Mouse (Mus musculus): ENCODE measurements around the gene Pcyt2.
A peak's percentile ranks its signal among the peaks of the same experiment; 100 is the strongest.
"Not testable (repeated sequence)": the region's sequence is repeated elsewhere in the genome, so short reads cannot be mapped to it uniquely, and the experiment has no call there.

Pcyt2 gene

DNA sequence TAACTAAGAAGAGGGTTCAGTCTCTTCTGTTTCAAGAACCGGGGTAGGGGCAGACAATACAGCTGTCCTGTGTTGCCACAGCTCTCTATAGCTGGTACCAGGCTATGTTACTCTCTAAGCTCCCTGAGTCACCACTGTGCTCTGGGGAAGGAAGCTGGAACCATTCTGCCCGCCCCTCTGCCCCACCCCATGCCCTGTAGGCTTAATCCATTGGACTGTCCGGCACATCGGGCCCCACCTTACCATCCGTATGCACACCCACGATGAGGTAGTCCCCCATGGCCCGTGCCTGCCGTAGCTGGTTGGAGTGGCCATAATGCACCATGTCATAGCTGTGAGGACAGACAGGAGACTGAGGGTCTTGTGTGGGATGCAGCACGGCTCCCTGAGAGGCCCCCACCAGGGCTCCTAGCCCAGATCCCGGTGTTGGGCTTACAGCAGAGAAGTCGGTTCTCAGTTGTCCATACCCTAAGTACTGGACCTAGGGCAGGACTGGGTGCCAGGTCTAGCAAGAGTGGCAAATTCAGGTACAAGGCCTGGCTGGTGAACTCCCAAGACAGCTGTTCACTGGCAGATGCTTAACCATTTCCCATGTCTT lies 2.0 kb downstream of the Pcyt2 start:
- no peak for DNase-seq (ENCODE audit: low read depth, low spot score)

DNA sequence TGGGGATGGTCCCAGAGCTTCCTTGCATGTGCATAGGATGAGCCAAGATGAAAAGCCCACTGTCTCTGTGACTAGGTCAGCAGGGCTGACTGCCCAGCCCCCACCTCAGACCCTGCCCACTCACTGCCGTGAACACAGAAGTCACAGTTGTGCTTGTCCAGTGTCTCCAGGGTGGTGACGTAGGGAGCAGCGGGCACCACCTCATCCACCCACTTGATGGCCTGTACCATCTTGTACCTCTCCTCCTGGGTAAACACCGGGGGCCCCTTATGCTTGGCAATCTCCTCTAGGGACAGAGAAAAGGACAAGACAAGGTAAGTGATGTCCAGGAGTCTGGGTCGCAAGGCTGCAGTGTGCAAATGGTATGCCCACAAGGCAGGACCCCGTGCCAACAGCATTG lies 2.6 kb downstream of the Pcyt2 start:
- DNase-seq (ENCODE audit: low read depth, low spot score): no peak

DNA sequence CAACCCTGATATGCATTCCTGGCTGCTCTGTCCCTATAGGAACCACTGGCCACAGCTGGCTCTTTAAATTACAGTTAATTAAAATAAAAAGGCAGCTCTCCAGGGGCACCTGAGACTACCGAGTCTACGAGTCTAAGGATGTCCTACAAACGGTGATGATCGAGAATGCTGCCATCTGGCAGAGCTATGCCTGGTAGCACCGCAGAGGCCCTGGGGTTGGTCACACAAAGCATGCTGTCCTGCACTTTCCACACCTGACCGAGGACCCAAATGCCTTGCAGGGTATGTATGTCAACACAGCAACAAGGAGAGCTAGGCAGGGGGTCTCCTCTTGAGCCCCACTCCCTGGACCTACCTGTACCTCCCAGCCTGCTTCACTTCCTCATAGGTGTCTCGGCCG lies 3.8 kb downstream of the Pcyt2 start:
- no peak for DNase-seq (ENCODE audit: low read depth, low spot score)

DNA sequence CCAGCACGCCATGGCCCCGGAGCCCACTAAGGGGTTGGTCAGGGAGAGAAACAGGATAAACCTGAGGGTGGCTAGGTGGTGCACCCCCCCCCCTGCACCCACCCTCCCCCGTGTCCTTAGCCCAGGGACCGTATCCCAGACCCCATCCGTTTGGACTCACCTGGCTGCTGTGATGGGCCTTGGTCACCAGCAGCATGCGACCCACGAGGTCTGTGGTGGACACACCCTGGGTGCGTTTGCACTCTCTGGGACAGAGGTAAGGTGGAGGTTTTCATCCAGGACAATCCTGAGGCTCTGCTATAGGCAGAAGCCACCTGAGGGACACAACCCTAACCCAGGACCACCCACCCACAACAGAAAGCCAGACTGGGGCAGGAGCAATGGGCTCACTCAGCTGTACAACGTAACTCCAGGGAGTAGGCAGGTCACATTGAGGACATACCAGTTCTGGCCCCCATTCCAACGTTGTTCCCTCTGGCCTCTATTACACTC lies 4.2 kb downstream of the Pcyt2 start:
- no peak for DNase-seq (ENCODE audit: low read depth, low spot score)

DNA sequence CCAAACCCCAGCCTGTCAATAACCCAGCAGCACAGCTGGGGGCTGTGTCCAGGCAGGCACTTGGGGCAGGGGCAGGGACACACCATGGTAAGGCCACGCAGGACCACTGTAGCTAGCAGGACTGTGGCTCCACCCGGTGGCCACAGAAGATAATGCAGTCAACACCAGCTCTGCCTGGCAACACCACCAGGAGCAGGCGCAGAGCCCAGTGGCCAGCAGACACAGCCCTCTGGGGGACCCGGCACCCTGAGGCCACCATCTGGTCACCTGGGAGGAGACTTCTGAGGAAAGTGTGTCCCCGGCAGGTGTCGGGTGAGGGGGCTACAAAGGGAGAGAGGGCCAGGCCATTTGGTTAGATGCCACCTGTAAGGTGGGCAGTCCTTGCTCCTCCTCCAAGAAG lies 5.0 kb downstream of the Pcyt2 start:
- DNase-seq (ENCODE audit: low read depth, low spot score): peak; percentile 80

DNA sequence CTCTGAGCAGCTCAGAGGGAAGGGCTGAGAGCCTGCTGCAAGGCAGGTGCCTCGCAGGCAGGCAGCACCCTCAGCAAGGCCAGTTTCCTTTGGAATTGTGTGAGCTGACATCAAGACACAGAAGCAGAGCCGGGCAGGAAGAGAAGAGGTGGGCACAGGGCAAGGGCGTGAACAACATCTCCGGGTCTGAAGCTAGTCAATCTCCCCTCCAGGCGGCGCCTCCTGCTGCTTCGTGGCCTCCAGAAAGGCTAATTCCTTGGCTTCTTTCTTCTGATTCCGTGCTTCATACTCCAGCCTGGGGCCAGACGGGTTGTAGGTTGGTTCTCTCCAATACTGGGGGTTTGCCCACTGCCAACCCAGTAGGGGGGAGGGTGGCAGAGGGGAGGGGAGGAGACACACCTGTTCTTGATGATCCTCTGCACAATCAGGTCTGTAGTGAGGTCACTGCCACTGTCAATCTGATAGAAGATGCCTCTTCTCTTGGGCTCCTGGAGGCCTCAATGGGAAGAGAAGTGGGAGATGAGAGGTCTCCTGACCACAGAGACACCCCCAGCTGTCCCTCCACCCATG lies 7.2 kb downstream of the Pcyt2 start:
- no peak for DNase-seq (ENCODE audit: low read depth, low spot score)

DNA sequence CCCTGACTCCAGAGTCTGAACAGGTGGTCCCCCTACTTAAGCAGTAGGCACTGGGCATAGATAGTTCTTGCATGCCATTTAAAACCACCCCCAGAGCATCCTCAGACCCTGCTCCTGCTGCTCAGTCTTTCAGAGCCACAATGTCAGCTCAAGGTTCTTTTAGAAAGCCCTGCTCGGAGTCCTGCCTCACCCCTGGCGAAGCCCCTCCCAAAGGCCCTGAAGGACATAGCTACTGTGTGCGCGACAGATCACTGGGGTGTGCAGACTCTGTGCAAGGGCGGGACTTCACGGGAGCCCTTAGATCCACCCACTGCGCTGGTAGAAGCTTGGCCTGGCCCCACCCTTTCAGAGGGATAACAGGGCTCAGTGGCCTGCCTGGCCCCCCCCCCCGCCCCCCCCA lies 8.5 kb downstream of the Pcyt2 start:
- no peak for DNase-seq (ENCODE audit: low read depth, low spot score)

DNA sequence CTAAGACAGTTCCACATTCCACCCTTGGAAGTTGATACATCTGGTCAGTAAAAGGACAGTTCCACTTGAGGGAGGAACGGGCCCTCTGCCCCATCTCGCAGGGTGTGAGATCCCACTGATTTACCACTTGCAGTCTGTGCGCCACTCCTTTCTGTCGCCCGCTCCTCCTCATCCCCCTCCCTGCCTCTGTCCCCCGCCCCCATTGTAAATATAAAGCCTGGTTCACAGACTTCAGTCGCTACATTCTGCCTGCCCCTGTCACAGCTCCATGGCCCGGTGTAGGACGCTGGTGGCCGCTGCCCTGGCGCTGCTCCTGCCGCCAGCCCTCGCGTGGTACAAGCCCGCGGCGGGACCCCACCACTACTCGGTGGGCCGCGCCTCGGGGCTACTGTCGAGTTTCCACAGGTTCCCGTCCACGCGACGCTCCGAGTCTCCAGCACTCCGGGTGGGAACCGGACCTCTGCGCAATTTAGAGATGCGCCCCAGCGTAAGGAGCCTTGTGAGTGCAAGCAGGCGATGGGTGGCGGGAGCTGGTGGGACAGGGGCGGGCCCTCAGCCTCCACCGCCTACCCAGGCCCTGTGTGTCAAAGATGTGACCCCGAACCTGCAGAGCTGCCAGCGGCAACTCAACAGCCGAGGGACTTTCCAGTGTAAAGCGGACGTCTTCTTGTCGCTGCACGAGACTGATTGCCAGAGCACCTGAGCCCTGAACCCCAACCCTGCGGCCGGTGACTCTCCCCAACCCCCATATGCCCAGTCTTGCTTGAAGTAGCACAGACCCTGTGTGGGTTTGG lies 9.3 kb downstream of the Pcyt2 start, which contains the start of gene Npb:
Gene Npb, plus strand, starts transcription at position 237 of the 794 bp plus-strand sequence.
- DNase-seq (ENCODE audit: low read depth, low spot score): no peak

DNA sequence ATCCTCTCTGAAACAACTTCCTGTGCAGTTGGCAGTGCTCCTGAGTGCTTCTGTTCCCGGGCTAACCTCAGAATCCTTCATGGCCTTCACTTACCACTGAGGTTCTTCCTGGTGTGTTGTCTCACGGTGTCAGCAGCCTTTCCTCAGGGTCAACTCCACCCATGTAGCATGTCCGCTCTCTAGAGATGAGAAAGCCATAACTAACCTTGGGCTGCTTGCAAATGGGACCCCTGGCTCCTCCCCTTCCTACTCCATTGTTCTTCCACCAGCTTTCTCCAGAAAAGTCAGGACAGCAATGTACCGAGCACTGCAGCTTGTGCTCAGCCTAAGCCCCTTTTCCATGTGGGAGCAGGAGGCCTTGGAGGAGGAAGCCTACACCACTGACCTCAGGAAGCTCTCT lies 11.0 kb downstream of the Pcyt2 start:
- no peak for DNase-seq (ENCODE audit: low read depth, low spot score)

DNA sequence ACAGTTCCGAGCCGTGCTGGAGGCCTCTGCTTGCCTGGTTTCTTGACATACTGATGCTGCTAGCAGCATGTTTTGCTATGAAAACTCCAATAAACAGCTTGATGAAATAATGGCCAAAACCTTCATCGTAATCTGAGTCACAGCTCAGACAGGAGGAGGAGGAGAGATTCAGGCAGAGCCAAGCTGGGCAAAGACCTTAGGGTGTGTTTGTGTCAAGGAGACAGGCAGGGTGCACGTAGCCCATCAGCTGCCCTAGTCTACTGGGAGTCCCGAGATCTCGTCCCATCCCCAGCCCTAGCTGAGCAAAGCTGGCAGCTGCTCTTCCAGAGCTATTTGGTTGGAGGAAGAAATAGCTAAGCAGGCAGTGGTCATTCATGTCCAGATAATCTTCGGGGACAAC lies 12.1 kb downstream of the Pcyt2 start:
- DNase-seq (ENCODE audit: low read depth, low spot score): no peak

DNA sequence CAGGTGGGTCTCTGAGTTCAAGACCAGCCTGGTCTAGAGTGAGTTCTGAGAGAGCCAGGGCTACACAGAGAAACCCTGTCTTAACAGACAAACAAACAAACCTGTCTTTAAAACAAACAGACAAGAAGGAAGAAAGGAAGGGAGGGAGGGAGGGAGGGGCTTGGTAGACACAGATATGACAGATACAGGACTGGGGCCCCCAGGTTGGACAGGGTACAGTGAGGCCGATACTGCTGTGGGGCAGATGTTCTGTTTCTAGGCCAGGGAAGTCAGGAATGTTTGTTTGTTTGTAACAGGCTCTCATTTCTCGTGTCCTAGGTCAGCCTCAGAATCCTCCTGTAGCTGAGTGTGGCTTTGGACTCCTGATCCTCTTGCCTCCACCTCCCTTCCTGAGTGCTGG lies 14.2 kb downstream of the Pcyt2 start:
- no peak for DNase-seq (ENCODE audit: low read depth, low spot score)

DNA sequence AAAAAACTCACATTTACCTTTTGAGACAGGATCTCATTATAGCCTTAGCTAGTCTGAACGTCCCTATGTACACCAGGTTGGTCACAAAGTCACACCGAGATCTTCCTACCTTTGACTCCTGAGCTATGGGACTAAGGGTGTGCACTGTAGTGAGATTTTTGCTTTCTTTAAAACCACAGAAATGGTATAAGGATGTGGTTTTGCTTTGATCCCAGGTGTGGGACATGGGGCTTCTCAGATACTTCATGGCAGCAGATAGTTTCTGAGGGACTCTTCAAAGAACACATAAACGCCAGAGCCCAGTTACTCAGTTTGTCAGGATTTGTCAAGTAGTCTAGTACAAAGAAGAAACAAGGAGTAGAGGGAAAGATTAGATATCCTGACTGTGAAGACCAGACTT lies 17.0 kb downstream of the Pcyt2 start:
- DNase-seq (ENCODE audit: low read depth, low spot score): peak; percentile 83

DNA sequence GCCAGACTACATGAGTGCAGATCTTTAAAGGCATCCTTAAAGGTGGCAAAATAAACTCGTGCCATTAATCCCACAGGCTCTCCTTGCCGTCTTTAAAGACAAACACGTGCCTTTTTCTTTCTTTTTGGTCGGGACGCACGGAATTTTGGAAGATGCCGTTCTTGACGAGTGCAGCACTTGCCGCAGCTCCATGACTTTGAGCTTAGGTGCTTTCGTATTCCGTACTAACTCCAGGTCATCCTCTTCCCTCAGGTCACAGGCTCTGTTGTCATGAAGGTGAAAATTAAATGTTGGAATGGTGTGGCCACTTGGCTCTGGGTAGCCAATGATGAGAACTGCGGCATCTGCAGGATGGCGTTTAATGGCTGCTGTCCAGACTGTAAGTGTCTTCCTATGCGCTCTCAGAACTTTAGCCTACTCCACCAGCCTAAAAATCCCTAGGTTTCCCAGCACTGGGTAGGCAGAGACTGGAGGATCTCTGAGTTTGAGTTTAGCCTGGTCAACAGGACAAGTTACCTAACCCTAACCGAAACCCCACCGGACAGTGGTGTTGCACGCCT lies 18.7 kb downstream of the Pcyt2 start:
- DNase-seq (ENCODE audit: low read depth, low spot score): no peak

DNA sequence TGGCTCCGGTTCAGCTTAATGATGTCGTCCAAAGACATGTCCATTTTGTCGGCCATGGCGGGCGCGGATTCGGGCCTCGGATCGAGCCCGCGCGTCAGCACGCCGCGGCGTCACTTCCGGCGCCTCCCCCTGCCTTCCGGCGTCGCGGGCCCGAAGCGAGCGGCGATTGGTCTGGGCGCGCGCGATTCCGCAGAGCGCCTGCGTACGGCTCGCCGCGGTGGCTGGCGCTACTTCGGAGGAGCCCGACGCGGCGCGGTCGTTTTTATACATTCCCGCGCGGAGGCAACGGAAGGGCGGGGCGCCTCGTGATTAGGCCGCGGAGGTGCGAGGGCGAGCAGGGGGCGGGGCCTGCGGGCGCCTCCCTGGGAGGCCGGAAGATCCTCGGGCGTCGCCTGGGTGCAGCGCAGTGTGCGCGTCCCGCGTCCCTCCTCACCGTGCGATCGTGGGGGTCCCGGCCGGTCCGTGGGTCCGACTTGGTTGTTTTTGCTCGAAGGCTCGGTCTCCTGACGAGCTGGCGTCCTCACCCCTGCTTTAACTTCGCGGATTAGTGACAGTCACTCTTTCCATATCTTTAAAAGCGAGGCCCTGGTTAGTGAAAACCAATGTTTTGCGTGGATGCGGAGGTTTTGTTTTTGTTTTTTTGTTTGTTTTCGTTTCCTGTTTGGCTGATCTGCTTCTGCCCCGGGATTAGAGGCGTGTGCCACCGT lies 19.3 kb downstream of the Pcyt2 start, which contains the start of the genes Alyref and Anapc11:
Gene Alyref, minus strand, starts transcription at position 83 of the 707 bp plus-strand sequence.
Gene Anapc11, plus strand, starts transcription at position 139 of the 707 bp plus-strand sequence.
- peak; percentile 99 for DNase-seq (ENCODE audit: low read depth, low spot score)

DNA sequence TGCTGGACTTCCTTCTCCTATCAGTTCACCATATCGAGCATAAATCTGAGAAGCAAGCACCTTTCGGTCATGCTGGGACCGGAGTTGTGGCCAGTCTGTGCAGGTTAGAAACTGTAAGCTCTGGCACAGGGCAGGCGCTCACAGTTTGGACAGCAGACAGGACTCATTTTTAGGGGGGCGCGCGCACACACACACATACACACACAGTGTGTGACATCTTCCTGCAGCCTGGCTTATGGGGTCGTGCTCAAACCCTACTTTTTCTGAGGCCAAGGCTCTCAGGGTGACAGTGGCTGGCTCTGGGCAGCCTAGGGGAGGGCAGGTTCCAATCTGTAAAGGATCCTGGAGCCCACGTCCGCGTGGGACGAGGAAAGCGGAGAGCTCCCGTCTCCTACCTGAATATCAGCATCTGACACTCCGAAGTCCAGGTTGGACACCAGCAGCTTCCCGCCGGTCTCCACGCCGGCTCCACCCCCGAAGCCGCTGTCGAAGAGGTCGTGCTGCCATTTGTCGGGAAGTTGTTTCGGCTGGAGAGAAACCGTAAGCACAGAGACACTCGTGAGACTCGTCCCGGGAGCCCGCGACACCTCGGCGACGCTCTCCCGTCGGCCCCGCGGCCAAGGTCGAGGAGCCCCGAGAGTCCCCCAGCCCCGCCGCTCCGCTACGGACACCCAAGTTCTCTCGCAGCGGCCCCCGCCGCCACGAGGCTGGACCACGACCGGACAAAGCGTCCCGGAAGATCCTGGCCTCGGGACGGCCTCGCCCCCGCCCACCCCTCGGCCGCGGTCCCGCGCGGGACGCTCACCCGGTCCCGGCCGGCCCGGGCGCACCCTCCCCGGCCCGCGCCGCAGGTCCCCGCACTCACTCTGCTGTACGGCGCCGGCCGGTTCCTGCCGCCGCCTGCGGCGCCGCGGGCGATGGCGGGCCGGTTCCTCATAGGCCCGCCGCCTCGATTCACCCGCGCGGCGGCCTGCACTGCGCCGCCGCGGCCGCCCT lies 20.2 kb downstream of the Pcyt2 start:
- peak; percentile 39 for DNase-seq (ENCODE audit: low read depth, low spot score)

DNA sequence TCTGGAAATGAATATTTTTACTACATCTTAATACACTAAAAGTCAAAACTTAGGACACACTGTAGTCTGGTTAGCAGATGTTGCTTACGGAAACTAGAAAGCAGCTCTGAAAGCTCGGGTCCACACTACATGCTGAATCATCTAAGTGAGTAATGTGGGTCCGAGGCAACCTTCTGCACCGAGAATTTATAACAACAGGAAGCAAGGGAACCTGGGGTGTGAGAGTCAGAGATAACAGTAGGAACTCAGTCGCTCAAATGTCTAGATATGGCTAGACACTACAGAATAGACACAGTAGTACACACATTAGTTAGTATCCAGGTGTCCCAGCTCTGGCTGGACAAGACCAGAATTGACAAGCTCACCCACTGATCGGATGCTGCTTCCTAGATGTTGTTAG lies 29.2 kb downstream of the Pcyt2 start:
- no peak for DNase-seq (ENCODE audit: low read depth, low spot score)

DNA sequence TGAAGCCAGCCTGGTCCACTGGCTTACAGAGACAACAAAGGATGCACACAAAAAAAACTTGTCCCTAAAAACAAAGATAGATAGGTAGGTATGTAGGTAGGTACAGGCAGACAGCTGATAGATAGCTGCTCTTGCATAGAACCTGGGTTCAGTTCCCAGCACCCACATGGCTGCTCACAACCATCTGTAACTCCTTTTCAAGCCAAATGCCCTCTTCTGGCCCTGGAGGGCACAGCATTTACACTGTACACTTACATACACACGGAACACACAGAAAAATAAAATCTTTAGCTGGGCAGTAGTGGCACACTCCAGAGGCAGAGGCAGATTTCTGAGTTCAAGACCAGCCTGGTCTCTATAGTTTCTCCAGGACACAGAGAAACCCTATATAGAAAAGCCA lies 33.8 kb downstream of the Pcyt2 start:
- DNase-seq (ENCODE audit: low read depth, low spot score): no peak

DNA sequence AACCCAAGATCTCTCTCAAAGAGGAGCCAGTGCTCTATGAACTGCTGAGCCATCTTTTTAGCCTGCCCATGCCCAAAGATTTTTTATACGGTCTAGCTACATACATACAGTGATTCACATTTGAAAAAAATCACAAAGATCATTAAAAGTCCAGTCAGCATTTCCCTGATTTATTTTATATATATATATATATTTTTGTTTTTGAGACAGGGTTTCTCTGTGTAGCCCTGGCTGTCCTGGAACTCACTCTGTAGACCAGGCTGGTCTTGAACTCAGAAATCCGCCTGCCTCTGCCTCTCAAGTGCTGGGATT lies 34.8 kb downstream of the Pcyt2 start:
- not testable (repeated sequence) for DNase-seq (ENCODE audit: low read depth, low spot score)

DNA sequence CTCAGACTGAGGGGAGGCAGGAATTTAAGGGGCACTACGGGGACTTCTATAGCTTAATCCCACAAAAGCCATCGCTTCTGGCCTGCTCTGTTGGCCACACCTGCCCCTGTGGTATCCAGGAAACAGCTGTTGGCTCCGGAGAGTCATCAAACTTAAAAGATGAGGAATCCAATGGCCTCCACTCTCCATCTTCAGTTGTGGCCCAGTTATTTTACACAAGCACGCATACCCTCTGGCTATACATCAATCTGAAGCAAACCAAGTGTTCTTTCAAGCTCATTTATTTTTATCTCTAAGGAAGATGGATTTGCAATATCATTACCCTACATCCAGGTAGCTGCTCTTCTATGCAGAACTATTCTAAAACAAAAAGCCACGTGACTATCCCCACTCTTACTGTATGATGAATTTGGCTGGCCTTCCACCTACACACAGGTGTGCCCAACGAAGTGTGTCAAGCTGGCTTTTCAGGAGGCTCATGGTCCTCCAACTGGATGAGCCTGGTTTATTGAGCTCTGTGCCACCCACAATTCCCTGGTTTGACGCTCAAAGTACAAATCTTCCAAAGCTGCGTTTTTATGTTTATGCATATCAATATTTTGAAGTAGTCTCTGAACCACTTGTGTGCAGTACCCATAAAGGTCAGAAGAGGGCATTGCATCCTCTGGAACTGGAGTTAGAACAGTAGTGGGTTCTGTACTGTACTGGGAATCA lies 35.3 kb downstream of the Pcyt2 start:
- DNase-seq (ENCODE audit: low read depth, low spot score): peak; percentile 73
